Mouse (Mus musculus) forebrain, embryonic 11.5 days (tissue): Measurements from ENCODE around the gene Mmp2. TPM values are rescaled to one million over a fixed set of nuclear protein-coding genes. Genes with fewer than 3 reads are reported as not detected.

Experiments used
- ATAC-seq: fragments of 200-750 bp; cut with Nextera tagmentation; replicated peaks from 2 replicates; pipeline ENCODE4 v1.8.0; 2017; ENCODE audit warnings: moderate TSS enrichment; ENCODE audit not compliant: low FRiP score
- DNase-seq: peaks from one replicate; pipeline ENCODE4 v3.0.0-alpha.2; 2017; ENCODE audit warnings: low spot score
- H3K27ac ChIP-seq: fragments of 300-500 bp; sonication (generic); 2 replicates; pipeline ENCODE4 v1.5.1; 2014; ENCODE audit warnings: low read depth, low read length
- H3K27me3 ChIP-seq: fragments of 300-500 bp; sonication (generic); 2 replicates; pipeline ENCODE4 v1.6.1; 2014; ENCODE audit warnings: mild to moderate bottlenecking, low read length, mixed read lengths; ENCODE audit not compliant: control insufficient read depth, insufficient read depth
- H3K36me3 ChIP-seq: fragments of 300-500 bp; sonication (generic); 2 replicates; pipeline ENCODE4 v1.6.1; 2014; ENCODE audit warnings: mild to moderate bottlenecking, low read length, moderate library complexity, mixed read lengths; ENCODE audit not compliant: control insufficient read depth, insufficient read depth
- H3K4me1 ChIP-seq: fragments of 300-500 bp; sonication (generic); replicated peaks from 2 replicates; pipeline ENCODE4 v1.6.1; 2014; ENCODE audit warnings: low read length, mixed read lengths; ENCODE audit not compliant: control insufficient read depth, insufficient read depth
- H3K4me2 ChIP-seq: fragments of 300-500 bp; sonication (generic); 2 replicates; pipeline ENCODE4 v1.6.1; 2014; ENCODE audit warnings: low read depth, mild to moderate bottlenecking, low read length, moderate library complexity, mixed read lengths; ENCODE audit not compliant: severe bottlenecking
- H3K4me3 ChIP-seq: fragments of 300-500 bp; sonication (generic); 2 replicates; pipeline ENCODE4 v1.5.1; 2014; ENCODE audit warnings: low read depth, low read length
- H3K9ac ChIP-seq: fragments of 300-500 bp; sonication (generic); 2 replicates; pipeline ENCODE4 v1.6.1; 2014; ENCODE audit warnings: low read length
- H3K9me3 ChIP-seq: fragments of 300-500 bp; sonication (generic); 2 replicates; pipeline ENCODE4 v1.6.1; 2016; ENCODE audit warnings: low read length, mixed read lengths; ENCODE audit not compliant: control insufficient read depth
- WGBS: fragments of 180-500 bp; shearing (Covaris S2); extraction: QIAGEN DNeasy Blood & Tissue Kit; methylation state at CpG from one replicate; pipeline ENCODE4 v1.1.7; 2014; 5-methylcytosine and 5-hydroxymethylcytosine counted together
- polyA plus RNA-seq: library from polyadenylated mRNA; unstranded; fragments of >200 nt; fragmentation: Nextera tagmentation; extraction: Ambion mirVana; gene quantifications from 2 replicates; pipeline ENCODE4 v1.2.1, GENCODE M21; 2014

Gene Mmp2
- polyA plus RNA-seq, 1 experiment from 2014 or later: 40.4 TPM

DNA sequence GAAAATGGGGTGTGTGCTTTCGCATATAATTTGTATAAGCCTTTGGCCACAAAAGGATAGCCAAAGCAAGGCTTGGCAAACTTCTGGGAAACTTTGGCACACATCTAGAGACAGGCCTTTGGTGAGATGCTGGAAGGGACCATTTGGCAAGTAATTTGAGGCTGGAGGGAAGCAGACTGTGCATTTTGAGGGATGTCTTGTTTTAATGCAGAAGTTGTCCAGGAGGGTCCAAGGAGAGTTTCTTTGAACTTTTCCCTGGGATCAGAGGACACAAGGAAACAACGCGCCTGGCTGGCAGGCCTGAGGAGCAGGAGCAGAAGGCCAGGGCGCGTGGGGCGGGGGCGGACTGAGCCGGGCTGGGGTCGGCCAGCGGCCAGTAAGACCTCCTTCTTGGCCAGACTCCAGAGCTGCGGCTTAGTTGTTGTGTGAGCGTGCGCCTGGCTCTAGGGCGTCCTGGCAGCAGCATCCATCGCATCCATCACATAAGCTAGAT lies 1.2 kb downstream of the Mmp2 start:
- ATAC-seq (no peak), DNase-seq (no peak)
- WGBS: 36% methylated on average over 15 of the region's 15 CpGs
- Histone ChIP-seq H3K36me3 (no peaks in the 10 kb centered on the region), H3K4me1 (no peaks in the 10 kb centered on the region), H3K9ac (no peak overlapping the region), H3K27me3 (0 out of 2 replicates have a peak, but pooled peaks cover 3% of the 10 kb centered on the region), H3K9me3 (no peaks in the 10 kb centered on the region), H3K27ac (no peak overlapping the region), H3K4me2 (peak overlapping the region; percentile 24; the same call in 1 of the 2 replicates), H3K4me3 (no peak overlapping the region)

- H3K36me3 ChIP-seq: no peaks in the 10 kb centered on the region
Measured at GRCm38 (mm10) chr8:92834065-92834731, 7.1 kb downstream of the Mmp2 start.

GRCm38 (mm10) chr8:92834786-92835500 lies 7.9 kb downstream of the Mmp2 start:
- DNase-seq (no peak), ATAC-seq (no peak)
- no peak overlapping the region for H3K4me2 ChIP-seq
- H3K4me1 ChIP-seq: no peaks in the 10 kb centered on the region
- no peak overlapping the region for H3K9ac ChIP-seq
- 90% methylated on average over 11 of the region's 11 CpGs for WGBS
- H3K9me3 ChIP-seq: no peaks in the 10 kb centered on the region
- no peak overlapping the region for H3K27ac ChIP-seq
- no peaks in the 10 kb centered on the region for H3K27me3 ChIP-seq
- H3K36me3 ChIP-seq: no peaks in the 10 kb centered on the region
- H3K4me3 ChIP-seq: no peak overlapping the region

More at GRCm38 (mm10) chr8:92834065-92834731, 7.1 kb downstream of the Mmp2 start:
- H3K9me3 ChIP-seq: no peaks in the 10 kb centered on the region
- 86% methylated on average over 5 of the region's 5 CpGs for WGBS
- H3K27ac ChIP-seq: no peak overlapping the region
- H3K27me3 ChIP-seq: no peaks in the 10 kb centered on the region
- no peak for DNase-seq
- no peak overlapping the region for H3K4me2 ChIP-seq
- no peak overlapping the region for H3K4me3 ChIP-seq
- no peaks in the 10 kb centered on the region for H3K4me1 ChIP-seq
- no peak for ATAC-seq
- H3K9ac ChIP-seq: no peak overlapping the region

GRCm38 (mm10) chr8:92835901-92836300 lies 8.8 kb downstream of the Mmp2 start:
- no peaks in the 10 kb centered on the region for H3K36me3 ChIP-seq
- ATAC-seq (no peak), DNase-seq (no peak)
- WGBS: 92% methylated on average over 11 of the region's 11 CpGs
- no peak overlapping the region for H3K4me3 ChIP-seq
- no peaks in the 10 kb centered on the region for H3K27me3 ChIP-seq
- no peaks in the 10 kb centered on the region for H3K4me1 ChIP-seq
- H3K4me2 ChIP-seq: no peak overlapping the region
- no peak overlapping the region for H3K27ac ChIP-seq
- no peaks in the 10 kb centered on the region for H3K9me3 ChIP-seq
- H3K9ac ChIP-seq: no peak overlapping the region

- Histone ChIP-seq H3K9ac (no peak overlapping the region), H3K27ac (no peak overlapping the region), H3K9me3 (no peaks in the 10 kb centered on the region), H3K27me3 (no peaks in the 10 kb centered on the region), H3K36me3 (no peaks in the 10 kb centered on the region), H3K4me1 (no peaks in the 10 kb centered on the region), H3K4me2 (no peak overlapping the region), H3K4me3 (no peak overlapping the region)
- no peak for ATAC-seq
- 87% methylated on average over 3 of the region's 3 CpGs for WGBS
- no peak for DNase-seq
Measured at GRCm38 (mm10) chr8:92838616-92839015, 11.5 kb downstream of the Mmp2 start.

- Histone ChIP-seq H3K36me3 (no peaks in the 10 kb centered on the region), H3K9me3 (no peaks in the 10 kb centered on the region), H3K4me3 (no peak overlapping the region), H3K9ac (no peak overlapping the region), H3K27ac (no peak overlapping the region), H3K4me1 (no peaks in the 10 kb centered on the region), H3K27me3 (no peaks in the 10 kb centered on the region), H3K4me2 (no peak overlapping the region)
- ATAC-seq (no peak), DNase-seq (no peak)
- 90% methylated on average over 8 of the region's 8 CpGs for WGBS
Measured at GRCm38 (mm10) chr8:92839161-92839560, 12.1 kb downstream of the Mmp2 start.

DNA sequence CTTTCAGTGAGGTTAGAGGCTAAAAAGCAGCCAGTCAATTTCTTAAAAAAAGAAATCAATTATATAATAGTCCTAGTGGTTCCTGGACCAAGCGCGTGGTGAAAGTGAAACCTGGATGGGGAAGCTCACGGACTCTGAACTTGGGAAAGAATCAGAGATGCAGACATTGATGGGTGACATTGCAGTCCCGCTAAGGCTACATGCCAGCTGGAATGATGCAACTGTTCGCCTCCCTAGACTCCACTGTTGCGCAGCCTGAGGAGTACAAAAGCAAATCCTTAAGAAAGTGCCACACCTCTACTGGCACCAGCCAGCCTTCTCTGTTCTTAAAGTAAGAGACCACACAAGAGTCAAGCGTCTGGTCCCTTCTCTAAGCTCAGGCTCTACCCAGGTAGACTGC lies 12.8 kb downstream of the Mmp2 start:
- no peak for DNase-seq
- H3K27me3 ChIP-seq: no peaks in the 10 kb centered on the region
- no peak overlapping the region for H3K27ac ChIP-seq
- H3K4me2 ChIP-seq: no peak overlapping the region
- no peaks in the 10 kb centered on the region for H3K36me3 ChIP-seq
- 94% methylated on average over 7 of the region's 7 CpGs for WGBS
- no peaks in the 10 kb centered on the region for H3K9me3 ChIP-seq
- H3K4me3 ChIP-seq: no peak overlapping the region
- no peak overlapping the region for H3K9ac ChIP-seq
- ATAC-seq: no peak
- no peaks in the 10 kb centered on the region for H3K4me1 ChIP-seq

DNA sequence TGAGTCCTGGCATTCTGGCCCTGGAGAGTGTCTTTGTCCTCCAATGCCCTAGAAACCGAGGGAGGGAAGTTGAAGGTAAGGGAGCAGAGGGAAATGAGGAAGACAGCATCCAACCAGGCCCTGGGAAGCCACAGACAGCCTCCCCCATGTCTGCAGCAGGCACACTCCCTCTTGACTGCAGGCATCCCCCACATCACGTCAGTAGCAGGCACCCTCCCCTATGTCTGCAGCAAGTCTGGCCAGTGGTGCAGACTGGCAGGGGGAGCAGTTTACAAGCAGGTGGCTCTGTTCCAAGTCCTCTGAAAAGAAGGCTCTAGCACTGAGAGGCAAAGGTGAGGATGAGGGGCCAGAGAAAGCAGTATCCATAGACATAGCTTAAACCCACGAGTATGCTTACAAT lies 19.6 kb downstream of the Mmp2 start:
- H3K4me1 ChIP-seq: 0 out of 2 replicates have a peak, but pooled peaks cover 2% of the 10 kb centered on the region
- WGBS: 40% methylated on average over 3 of the region's 3 CpGs
- no peaks in the 10 kb centered on the region for H3K27me3 ChIP-seq
- H3K9ac ChIP-seq: no peak overlapping the region; the same call in 1 of the 2 replicates
- DNase-seq: no peak
- no peaks in the 10 kb centered on the region for H3K9me3 ChIP-seq
- no peak overlapping the region for H3K4me2 ChIP-seq
- H3K4me3 ChIP-seq: no peak overlapping the region
- H3K27ac ChIP-seq: 0 out of 2 replicates have a peak overlapping the region, but pooled peaks have one; percentile 12
- ATAC-seq: no peak
- H3K36me3 ChIP-seq: no peaks in the 10 kb centered on the region
